Mouse (Mus musculus): ENCODE data around the gene Fitm2. TPM values are rescaled to one million over a fixed set of nuclear protein-coding genes. Genes with fewer than 3 reads are reported as not detected.

The Fitm2 gene
- polyA plus RNA-seq, 1 experiment from 2014 or later: 11.7 TPM

GRCm38 (mm10) chr2:163443543-163443942 is 28.9 kb downstream of the Fitm2 start:
- Histone ChIP-seq H3K4me2 (no peak overlapping the region), H3K9ac (no peak overlapping the region), H3K4me1 (peaks cover 3% of the 10 kb centered on the region), H3K4me3 (no peak overlapping the region), H3K27ac (replicated peaks) (no peak overlapping the region), H3K36me3 (no peaks in the 10 kb centered on the region), H3K27me3 (replicated peaks) (peaks cover 28% of the 10 kb centered on the region), H3K9me3 (no peaks in the 10 kb centered on the region)
- 48% methylated on average over 6 of the region's 6 CpGs for WGBS
- no peak for ATAC-seq (ENCODE audit: extremely low read depth, insufficient number of reproducible peaks, low FRiP score, low TSS enrichment)

GRCm38 (mm10) chr2:163439488-163439887 is 32.9 kb downstream of the Fitm2 start:
- WGBS: 43% methylated on average over 1 of the region's 1 CpGs
- Histone ChIP-seq H3K9ac (no peak overlapping the region), H3K4me3 (no peak overlapping the region), H3K4me1 (peaks cover 8% of the 10 kb centered on the region), H3K36me3 (no peaks in the 10 kb centered on the region), H3K27me3 (replicated peaks) (peaks cover 50% of the 10 kb centered on the region), H3K4me2 (no peak overlapping the region), H3K27ac (replicated peaks) (no peak overlapping the region), H3K9me3 (no peaks in the 10 kb centered on the region)
- ATAC-seq (ENCODE audit: extremely low read depth, insufficient number of reproducible peaks, low FRiP score, low TSS enrichment): no peak

- Histone ChIP-seq H3K4me3 (peak overlapping the region; percentile 41), H3K4me2 (peak overlapping the region; percentile 64), H3K9ac (no peak overlapping the region), H3K9me3 (no peaks in the 10 kb centered on the region), H3K36me3 (no peaks in the 10 kb centered on the region), H3K4me1 (peaks cover 8% of the 10 kb centered on the region), H3K27ac (replicated peaks) (no peak overlapping the region), H3K27me3 (replicated peaks) (peaks cover 50% of the 10 kb centered on the region)
- WGBS: 2% methylated on average over 30 of the region's 30 CpGs
- no peak for ATAC-seq (ENCODE audit: extremely low read depth, insufficient number of reproducible peaks, low FRiP score, low TSS enrichment)
Observed at GRCm38 (mm10) chr2:163438619-163439451, 33.6 kb downstream of the Fitm2 start.

GRCm38 (mm10) chr2:163438246-163438618 is 34.2 kb downstream of the Fitm2 start, which contains the start of gene Gdap1l1:
Gene Gdap1l1 (plus strand): TSS chr2:163438476.
- Histone ChIP-seq H3K4me1 (peaks cover 8% of the 10 kb centered on the region), H3K27me3 (replicated peaks) (peaks cover 50% of the 10 kb centered on the region), H3K36me3 (no peaks in the 10 kb centered on the region), H3K27ac (replicated peaks) (no peak within 1 kb of the TSS), H3K4me2 (peak within 1 kb of the TSS; percentile 64), H3K9me3 (no peaks in the 10 kb centered on the region), H3K9ac (no peak within 1 kb of the TSS), H3K4me3 (peak within 1 kb of the TSS; percentile 41)
- WGBS: 2% methylated on average over 13 of the region's 18 CpGs
- no peak for ATAC-seq (ENCODE audit: extremely low read depth, insufficient number of reproducible peaks, low FRiP score, low TSS enrichment)

- H3K4me3 ChIP-seq: peak overlapping the region; percentile 41
Observed at GRCm38 (mm10) chr2:163437800-163438199, 34.6 kb downstream of the Fitm2 start.

GRCm38 (mm10) chr2:163433971-163434370 is 38.5 kb downstream of the Fitm2 start:
- 10% methylated on average over 4 of the region's 4 CpGs for WGBS
- H3K27ac ChIP-seq (replicated peaks): no peak overlapping the region
- peaks cover 8% of the 10 kb centered on the region for H3K4me1 ChIP-seq
- peaks cover 26% of the 10 kb centered on the region for H3K27me3 ChIP-seq (replicated peaks)
- no peak for ATAC-seq (ENCODE audit: extremely low read depth, insufficient number of reproducible peaks, low FRiP score, low TSS enrichment)
- H3K9me3 ChIP-seq: no peaks in the 10 kb centered on the region
- H3K4me2 ChIP-seq: no peak overlapping the region
- H3K36me3 ChIP-seq: no peaks in the 10 kb centered on the region
- no peak overlapping the region for H3K4me3 ChIP-seq
- H3K9ac ChIP-seq: no peak overlapping the region

More at GRCm38 (mm10) chr2:163437800-163438199, 34.6 kb downstream of the Fitm2 start:
- Histone ChIP-seq H3K27me3 (replicated peaks) (peaks cover 50% of the 10 kb centered on the region), H3K27ac (replicated peaks) (no peak overlapping the region), H3K9ac (no peak overlapping the region), H3K4me2 (peak overlapping the region; percentile 64), H3K4me1 (peaks cover 8% of the 10 kb centered on the region), H3K9me3 (no peaks in the 10 kb centered on the region), H3K36me3 (no peaks in the 10 kb centered on the region)
- no peak for ATAC-seq (ENCODE audit: extremely low read depth, insufficient number of reproducible peaks, low FRiP score, low TSS enrichment)
- WGBS: 31% methylated on average over 4 of the region's 4 CpGs

GRCm38 (mm10) chr2:163431289-163431688 is 41.1 kb downstream of the Fitm2 start:
- no peak overlapping the region for H3K4me3 ChIP-seq
- H3K9ac ChIP-seq: no peak overlapping the region
- WGBS: 76% methylated on average over 9 of the region's 9 CpGs
- no peak overlapping the region for H3K4me2 ChIP-seq
- no peak overlapping the region for H3K27ac ChIP-seq (replicated peaks)
- H3K4me1 ChIP-seq: no peaks in the 10 kb centered on the region
- H3K36me3 ChIP-seq: no peaks in the 10 kb centered on the region
- no peak for ATAC-seq (ENCODE audit: extremely low read depth, insufficient number of reproducible peaks, low FRiP score, low TSS enrichment)
- H3K27me3 ChIP-seq (replicated peaks): no peaks in the 10 kb centered on the region
- H3K9me3 ChIP-seq: no peaks in the 10 kb centered on the region

- H3K27ac ChIP-seq (replicated peaks): no peak overlapping the region
- no peak overlapping the region for H3K4me2 ChIP-seq
- H3K36me3 ChIP-seq: no peaks in the 10 kb centered on the region
- H3K9ac ChIP-seq: no peak overlapping the region
- H3K4me1 ChIP-seq: no peaks in the 10 kb centered on the region
- H3K9me3 ChIP-seq: no peaks in the 10 kb centered on the region
- WGBS: 31% methylated on average over 4 of the region's 4 CpGs
- H3K4me3 ChIP-seq: no peak overlapping the region
- H3K27me3 ChIP-seq (replicated peaks): no peaks in the 10 kb centered on the region
- no peak for ATAC-seq (ENCODE audit: extremely low read depth, insufficient number of reproducible peaks, low FRiP score, low TSS enrichment)
Observed at GRCm38 (mm10) chr2:163428346-163429011, 44.0 kb downstream of the Fitm2 start.

GRCm38 (mm10) chr2:163424597-163424996 is 47.8 kb downstream of the Fitm2 start, which contains the start of gene Oser1:
Gene Oser1 (minus strand): TSS chr2:163424697.
- H3K4me1 ChIP-seq: peaks cover 24% of the 10 kb centered on the region
- no peak within 1 kb of the TSS for H3K4me2 ChIP-seq
- H3K36me3 ChIP-seq: peaks cover 10% of the 10 kb centered on the region; the same call in 1 of the 2 replicates
- no peaks in the 10 kb centered on the region for H3K9me3 ChIP-seq
- no peaks in the 10 kb centered on the region for H3K27me3 ChIP-seq (replicated peaks)
- no peak within 1 kb of the TSS for H3K4me3 ChIP-seq
- WGBS: 79% methylated on average over 6 of the region's 6 CpGs
- no peak within 1 kb of the TSS for H3K27ac ChIP-seq (replicated peaks)
- no peak for ATAC-seq (ENCODE audit: extremely low read depth, insufficient number of reproducible peaks, low FRiP score, low TSS enrichment)
- no peak within 1 kb of the TSS for H3K9ac ChIP-seq

GRCm38 (mm10) chr2:163422895-163423660 is 49.4 kb downstream of the Fitm2 start:
- H3K4me2 ChIP-seq: no peak overlapping the region
- H3K4me1 ChIP-seq: peaks cover 29% of the 10 kb centered on the region
- H3K27ac ChIP-seq (replicated peaks): no peak overlapping the region
- no peak for ATAC-seq (ENCODE audit: extremely low read depth, insufficient number of reproducible peaks, low FRiP score, low TSS enrichment)
- WGBS: 68% methylated on average over 9 of the region's 9 CpGs
- H3K9ac ChIP-seq: no peak overlapping the region
- peaks cover 10% of the 10 kb centered on the region; the same call in 1 of the 2 replicates for H3K36me3 ChIP-seq
- H3K4me3 ChIP-seq: no peak overlapping the region
- H3K9me3 ChIP-seq: no peaks in the 10 kb centered on the region
- H3K27me3 ChIP-seq (replicated peaks): no peaks in the 10 kb centered on the region

- ATAC-seq (ENCODE audit: extremely low read depth, insufficient number of reproducible peaks, low FRiP score, low TSS enrichment): no peak
- Histone ChIP-seq H3K4me3 (peak overlapping the region; percentile 100), H3K27me3 (replicated peaks) (no peaks in the 10 kb centered on the region), H3K9ac (peak overlapping the region; percentile 92), H3K4me1 (peaks cover 47% of the 10 kb centered on the region), H3K4me2 (peak overlapping the region; percentile 84), H3K27ac (replicated peaks) (peak overlapping the region; percentile 91), H3K9me3 (no peaks in the 10 kb centered on the region), H3K36me3 (peaks cover 11% of the 10 kb centered on the region)
- WGBS: 13% methylated on average over 10 of the region's 10 CpGs
Observed at GRCm38 (mm10) chr2:163420366-163420886, 52.0 kb downstream of the Fitm2 start.
